Mouse (Mus musculus) lung, embryonic 15.5 days (tissue): ENCODE measurements around the gene Grip1. TPM values are rescaled to one million over a fixed set of nuclear protein-coding genes. Genes with fewer than 3 reads are reported as not detected.

Experiments used
- ATAC-seq: fragments of 200-750 bp; cut with Nextera tagmentation; 2 replicates; pipeline ENCODE4 v1.8.0; 2017; ENCODE audit warnings: moderate number of reproducible peaks, borderline replicate concordance; ENCODE audit not compliant: low FRiP score, low TSS enrichment; ENCODE audit errors: extremely low read depth
- H3K27ac ChIP-seq: fragments of 300-500 bp; sonication (generic); 2 replicates; pipeline ENCODE4 v1.5.1; 2015; ENCODE audit warnings: moderate library complexity, mild to moderate bottlenecking, inconsistent platforms
- H3K27me3 ChIP-seq: fragments of 300-500 bp; sonication (generic); 2 replicates; pipeline ENCODE4 v1.6.1; 2015; ENCODE audit warnings: inconsistent platforms
- H3K36me3 ChIP-seq: fragments of 300-500 bp; sonication (generic); 2 replicates; pipeline ENCODE4 v1.6.1; 2015; ENCODE audit warnings: inconsistent platforms
- H3K4me1 ChIP-seq: fragments of 300-500 bp; sonication (generic); 2 replicates; pipeline ENCODE4 v1.6.1; 2015; ENCODE audit warnings: inconsistent platforms
- H3K4me2 ChIP-seq: fragments of 300-500 bp; sonication (generic); 2 replicates; pipeline ENCODE4 v1.6.1; 2015; ENCODE audit warnings: inconsistent platforms, mild to moderate bottlenecking, moderate library complexity
- H3K4me3 ChIP-seq: fragments of 300-500 bp; sonication (generic); 2 replicates; pipeline ENCODE4 v1.5.1; 2015; ENCODE audit warnings: mild to moderate bottlenecking, inconsistent platforms
- H3K9ac ChIP-seq: fragments of 300-500 bp; sonication (generic); 2 replicates; pipeline ENCODE4 v1.6.1; 2015; ENCODE audit warnings: inconsistent platforms
- H3K9me3 ChIP-seq: fragments of 300-500 bp; sonication (generic); 2 replicates; pipeline ENCODE4 v1.6.1; 2016; ENCODE audit warnings: inconsistent platforms
- WGBS: fragments of 180-500 bp; shearing (Covaris S2); methylation state at CpG from one replicate; pipeline ENCODE4 v1.1.7; 2015; 5-methylcytosine and 5-hydroxymethylcytosine counted together
- polyA plus RNA-seq: library from polyadenylated mRNA; unstranded; fragments of >200 nt; fragmentation: Nextera tagmentation; extraction: Ambion mirVana; gene quantifications from 2 replicates; pipeline ENCODE4 v1.2.1, GENCODE M21; 2015

Gene Grip1
- polyA plus RNA-seq, 1 experiment from 2014 or later = 1.7 TPM

DNA sequence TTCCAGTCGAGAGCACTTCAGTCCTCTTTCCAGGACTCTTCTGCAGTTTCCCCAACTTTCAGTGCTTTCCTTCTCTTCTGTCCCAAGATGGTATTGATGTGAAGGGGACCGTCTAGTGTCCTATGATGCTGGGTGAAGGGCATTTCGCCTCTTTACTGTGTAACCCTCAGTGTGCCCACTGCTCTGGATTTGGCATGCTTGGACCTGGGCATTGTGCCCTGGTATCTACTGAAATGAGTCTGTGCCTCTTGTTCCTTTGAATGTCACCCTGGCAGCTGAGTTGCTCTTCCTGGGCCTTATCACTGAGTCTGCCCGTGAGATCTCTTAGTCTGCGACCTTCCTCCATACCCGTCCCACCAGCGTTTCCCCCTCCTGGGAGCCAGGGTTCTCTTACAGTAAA, 9.7 kb downstream of the Grip1 start:
- no peak overlapping the region for H3K4me3 ChIP-seq
- no peak overlapping the region for H3K9ac ChIP-seq
- no peaks in the 10 kb centered on the region for H3K9me3 ChIP-seq
- no peaks in the 10 kb centered on the region for H3K27me3 ChIP-seq
- no peaks in the 10 kb centered on the region for H3K36me3 ChIP-seq
- WGBS = 69% methylated on average over 7 of the region's 7 CpGs
- H3K4me2 ChIP-seq = no peak overlapping the region
- no peak for ATAC-seq
- H3K4me1 ChIP-seq = no peaks in the 10 kb centered on the region
- no peak overlapping the region for H3K27ac ChIP-seq

DNA sequence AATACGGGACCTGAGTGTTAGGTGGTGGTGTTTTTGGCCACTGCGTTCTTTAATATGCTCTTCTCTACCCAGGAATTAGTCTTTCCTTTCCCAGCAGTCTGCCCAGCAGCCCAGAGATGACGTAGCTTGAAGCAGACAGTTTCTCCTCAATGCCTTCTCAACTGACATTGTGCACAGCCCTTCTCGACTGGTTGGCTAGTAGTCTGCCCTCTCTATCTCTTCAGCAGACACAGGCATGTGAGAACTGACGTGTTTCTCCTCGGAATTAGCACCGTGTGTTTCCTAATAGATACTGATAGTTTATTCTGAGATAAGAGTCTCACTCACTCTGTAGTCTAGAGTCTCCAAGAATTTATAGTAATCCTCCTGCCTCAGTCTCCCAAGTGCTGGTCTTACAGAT, 10.2 kb downstream of the Grip1 start:
- ATAC-seq = no peak
- Histone ChIP-seq H3K4me1 (no peaks in the 10 kb centered on the region), H3K27ac (no peak overlapping the region), H3K27me3 (no peaks in the 10 kb centered on the region), H3K9me3 (no peaks in the 10 kb centered on the region), H3K36me3 (no peaks in the 10 kb centered on the region), H3K4me3 (no peak overlapping the region), H3K9ac (no peak overlapping the region), H3K4me2 (no peak overlapping the region)
- 42% methylated on average over 7 of the region's 7 CpGs for WGBS

DNA sequence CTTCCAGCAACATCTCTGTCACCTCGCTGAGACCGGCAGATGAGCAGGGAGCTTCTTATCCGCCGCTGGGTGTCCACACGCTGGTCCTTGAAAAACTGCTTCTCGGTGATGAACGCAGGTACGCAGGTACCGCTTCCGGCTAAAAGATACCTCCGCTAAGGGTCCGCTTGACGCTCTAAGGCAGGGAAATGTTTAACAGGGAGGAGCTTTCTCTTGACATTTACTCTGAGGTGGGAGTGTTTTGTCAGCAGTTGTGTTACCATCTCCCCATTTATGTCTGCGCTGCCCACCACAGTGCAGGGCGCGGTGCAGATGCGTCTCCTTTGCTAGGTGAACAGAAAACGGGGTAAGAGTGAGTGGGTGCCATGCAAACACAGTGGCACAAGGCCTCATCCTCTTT, 14.3 kb downstream of the Grip1 start:
- H3K4me1 ChIP-seq = no peaks in the 10 kb centered on the region
- H3K9ac ChIP-seq = no peak overlapping the region
- H3K4me3 ChIP-seq = no peak overlapping the region
- 81% methylated on average over 18 of the region's 18 CpGs for WGBS
- no peaks in the 10 kb centered on the region for H3K27me3 ChIP-seq
- H3K27ac ChIP-seq = no peak overlapping the region
- H3K9me3 ChIP-seq = no peaks in the 10 kb centered on the region
- H3K4me2 ChIP-seq = no peak overlapping the region
- ATAC-seq = no peak
- H3K36me3 ChIP-seq = no peaks in the 10 kb centered on the region

GRCm38 (mm10) chr10:119470096-119470495, 16.5 kb downstream of the Grip1 start:
- H3K4me2 ChIP-seq = no peak overlapping the region
- no peak overlapping the region for H3K4me3 ChIP-seq
- no peak overlapping the region for H3K9ac ChIP-seq
- H3K36me3 ChIP-seq = no peaks in the 10 kb centered on the region
- H3K9me3 ChIP-seq = no peaks in the 10 kb centered on the region
- H3K4me1 ChIP-seq = no peaks in the 10 kb centered on the region
- ATAC-seq = no peak
- WGBS = 77% methylated on average over 1 of the region's 1 CpGs
- H3K27me3 ChIP-seq = no peaks in the 10 kb centered on the region
- no peak overlapping the region for H3K27ac ChIP-seq

DNA sequence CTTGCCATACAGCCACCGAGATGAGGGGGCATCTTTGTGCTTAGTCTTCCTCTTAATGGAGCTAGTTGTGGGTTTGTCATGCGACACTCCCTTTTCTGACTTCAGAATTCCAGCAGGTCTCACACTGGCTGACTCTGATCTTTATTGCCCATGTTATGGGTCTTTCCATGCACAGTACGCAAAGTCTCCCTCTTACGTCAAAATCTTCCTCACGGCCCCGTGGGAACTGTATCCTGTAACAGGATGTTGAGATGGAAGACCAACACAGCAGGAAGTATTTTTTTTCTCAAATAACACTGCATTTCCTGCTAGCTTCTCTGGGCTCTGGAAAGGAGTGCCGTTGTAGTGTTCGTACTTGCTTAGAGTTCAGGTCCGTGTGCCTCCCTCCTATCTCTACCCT, 21.5 kb downstream of the Grip1 start:
- Histone ChIP-seq H3K4me3 (no peak overlapping the region), H3K4me1 (no peaks in the 10 kb centered on the region), H3K27ac (no peak overlapping the region), H3K9me3 (no peaks in the 10 kb centered on the region), H3K27me3 (no peaks in the 10 kb centered on the region), H3K9ac (no peak overlapping the region), H3K36me3 (no peaks in the 10 kb centered on the region), H3K4me2 (no peak overlapping the region)
- WGBS = 63% methylated on average over 9 of the region's 9 CpGs
- no peak for ATAC-seq

DNA sequence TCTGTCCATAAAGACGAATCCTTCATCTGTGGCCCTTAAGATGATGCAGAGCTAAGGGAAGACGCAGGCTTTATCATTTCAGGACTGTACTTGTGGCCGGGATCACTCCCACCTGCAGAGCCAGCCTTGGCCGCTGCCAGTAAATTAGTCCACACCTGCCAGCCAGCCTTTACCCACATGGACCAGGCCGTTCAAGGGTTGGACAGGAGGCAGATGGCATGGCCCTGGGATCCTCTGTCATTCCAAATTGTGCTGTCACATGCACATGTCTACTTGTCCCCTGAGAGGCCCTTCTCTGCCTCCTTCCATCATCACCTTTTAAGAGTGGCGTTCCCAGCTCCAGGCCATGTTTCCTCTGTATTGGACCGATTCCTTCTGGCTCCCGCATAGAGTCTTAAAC, 24.0 kb downstream of the Grip1 start:
- WGBS = 87% methylated on average over 8 of the region's 8 CpGs
- no peak for ATAC-seq
- Histone ChIP-seq H3K27ac (no peak overlapping the region), H3K4me3 (no peak overlapping the region), H3K4me1 (no peaks in the 10 kb centered on the region), H3K9me3 (no peaks in the 10 kb centered on the region), H3K9ac (no peak overlapping the region), H3K4me2 (no peak overlapping the region), H3K27me3 (no peaks in the 10 kb centered on the region), H3K36me3 (no peaks in the 10 kb centered on the region)

GRCm38 (mm10) chr10:119483068-119483705, 29.6 kb downstream of the Grip1 start:
- no peaks in the 10 kb centered on the region for H3K4me1 ChIP-seq
- no peaks in the 10 kb centered on the region for H3K27me3 ChIP-seq
- no peak overlapping the region for H3K4me3 ChIP-seq
- H3K36me3 ChIP-seq = no peaks in the 10 kb centered on the region
- ATAC-seq = no peak
- 76% methylated on average over 17 of the region's 17 CpGs for whole genome bisulfite sequencing
- no peak overlapping the region for H3K9ac ChIP-seq
- no peaks in the 10 kb centered on the region for H3K9me3 ChIP-seq
- H3K4me2 ChIP-seq = no peak overlapping the region
- H3K27ac ChIP-seq = no peak overlapping the region

- ATAC-seq = no peak
- Histone ChIP-seq H3K27me3 (no peaks in the 10 kb centered on the region), H3K36me3 (no peaks in the 10 kb centered on the region), H3K9ac (no peak overlapping the region), H3K4me3 (no peak overlapping the region), H3K9me3 (no peaks in the 10 kb centered on the region), H3K27ac (no peak overlapping the region), H3K4me1 (no peaks in the 10 kb centered on the region), H3K4me2 (no peak overlapping the region)
- WGBS = 40% methylated on average over 6 of the region's 6 CpGs
Measured at GRCm38 (mm10) chr10:119483766-119484165, 30.1 kb downstream of the Grip1 start.

GRCm38 (mm10) chr10:119486936-119487335, 33.3 kb downstream of the Grip1 start:
- Histone ChIP-seq H3K36me3 (no peaks in the 10 kb centered on the region), H3K4me2 (no peak overlapping the region), H3K9ac (no peak overlapping the region), H3K4me1 (no peaks in the 10 kb centered on the region), H3K4me3 (no peak overlapping the region), H3K9me3 (no peaks in the 10 kb centered on the region), H3K27me3 (no peaks in the 10 kb centered on the region), H3K27ac (no peak overlapping the region)
- ATAC-seq = no peak
- WGBS = 59% methylated on average over 7 of the region's 7 CpGs

DNA sequence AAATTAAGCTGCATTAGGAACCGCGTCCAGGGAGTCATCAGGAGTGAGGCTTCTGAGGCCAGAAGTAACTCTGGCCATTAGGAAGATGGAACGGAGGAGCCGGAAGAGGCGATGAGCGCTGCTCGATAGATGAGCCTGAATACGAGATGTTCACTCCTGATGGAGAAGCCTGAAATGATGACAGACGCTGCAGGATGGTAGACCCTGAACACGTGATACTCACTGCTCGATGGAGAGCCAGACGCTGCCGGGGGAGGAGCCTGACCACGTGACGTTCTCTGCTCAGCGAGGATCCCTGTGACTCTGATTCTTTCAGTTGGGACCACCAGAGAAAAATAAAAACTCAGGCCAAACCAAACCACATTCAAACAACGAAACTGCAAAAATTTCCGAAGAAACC, 37.2 kb downstream of the Grip1 start:
- Histone ChIP-seq H3K4me3 (no peak overlapping the region), H3K4me1 (peaks cover 3% of the 10 kb centered on the region; the same call in 1 of the 2 replicates), H3K9me3 (no peaks in the 10 kb centered on the region), H3K36me3 (no peaks in the 10 kb centered on the region), H3K27ac (no peak overlapping the region), H3K4me2 (no peak overlapping the region), H3K27me3 (no peaks in the 10 kb centered on the region), H3K9ac (no peak overlapping the region)
- ATAC-seq = no peak
- WGBS = 86% methylated on average over 18 of the region's 18 CpGs

GRCm38 (mm10) chr10:119495317-119495716, 41.7 kb downstream of the Grip1 start:
- Histone ChIP-seq H3K4me2 (no peak overlapping the region), H3K9ac (no peak overlapping the region), H3K4me1 (peaks cover 3% of the 10 kb centered on the region; the same call in 1 of the 2 replicates), H3K9me3 (no peaks in the 10 kb centered on the region), H3K27me3 (no peaks in the 10 kb centered on the region), H3K27ac (no peak overlapping the region), H3K36me3 (no peaks in the 10 kb centered on the region), H3K4me3 (no peak overlapping the region)
- peak; percentile 44; the same call in 1 of the 2 replicates for ATAC-seq
- WGBS = 55% methylated on average over 8 of the region's 8 CpGs

- ATAC-seq = 0 out of 2 replicates have a peak, but pooled peaks have one; percentile 73
- 44% methylated on average over 5 of the region's 5 CpGs for WGBS
- Histone ChIP-seq H3K9me3 (no peaks in the 10 kb centered on the region), H3K27ac (no peak overlapping the region), H3K27me3 (no peaks in the 10 kb centered on the region), H3K9ac (no peak overlapping the region), H3K36me3 (no peaks in the 10 kb centered on the region), H3K4me1 (peaks cover 3% of the 10 kb centered on the region; the same call in 1 of the 2 replicates), H3K4me3 (no peak overlapping the region), H3K4me2 (no peak overlapping the region)
Measured at GRCm38 (mm10) chr10:119496221-119496620, 42.6 kb downstream of the Grip1 start.

GRCm38 (mm10) chr10:119521686-119522085, 68.1 kb downstream of the Grip1 start:
- Histone ChIP-seq H3K27me3 (no peaks in the 10 kb centered on the region), H3K4me1 (no peaks in the 10 kb centered on the region), H3K9ac (no peak overlapping the region), H3K4me2 (no peak overlapping the region), H3K4me3 (no peak overlapping the region), H3K36me3 (no peaks in the 10 kb centered on the region), H3K9me3 (no peaks in the 10 kb centered on the region), H3K27ac (no peak overlapping the region)
- no peak for ATAC-seq
- 89% methylated on average over 11 of the region's 11 CpGs for WGBS
